Mouse (Mus musculus) T-cell, adult 66 days (primary cell): ENCODE measurements around the gene 2610001J05Rik. TPM values are rescaled to one million over a fixed set of nuclear protein-coding genes. Genes with fewer than 3 reads are reported as not detected.

Source experiments
- total RNA-seq, 2 experiments: library from RNA; stranded (reverse); gene quantifications; 3 replicates in 1 of 2; 4 replicates in 1 of 2; pipeline ENCODE4 v1.2.4; 2023

2610001J05Rik gene
- 10 to 100 TPM; 33.2 to 38.2 TPM for total RNA-seq

DNA sequence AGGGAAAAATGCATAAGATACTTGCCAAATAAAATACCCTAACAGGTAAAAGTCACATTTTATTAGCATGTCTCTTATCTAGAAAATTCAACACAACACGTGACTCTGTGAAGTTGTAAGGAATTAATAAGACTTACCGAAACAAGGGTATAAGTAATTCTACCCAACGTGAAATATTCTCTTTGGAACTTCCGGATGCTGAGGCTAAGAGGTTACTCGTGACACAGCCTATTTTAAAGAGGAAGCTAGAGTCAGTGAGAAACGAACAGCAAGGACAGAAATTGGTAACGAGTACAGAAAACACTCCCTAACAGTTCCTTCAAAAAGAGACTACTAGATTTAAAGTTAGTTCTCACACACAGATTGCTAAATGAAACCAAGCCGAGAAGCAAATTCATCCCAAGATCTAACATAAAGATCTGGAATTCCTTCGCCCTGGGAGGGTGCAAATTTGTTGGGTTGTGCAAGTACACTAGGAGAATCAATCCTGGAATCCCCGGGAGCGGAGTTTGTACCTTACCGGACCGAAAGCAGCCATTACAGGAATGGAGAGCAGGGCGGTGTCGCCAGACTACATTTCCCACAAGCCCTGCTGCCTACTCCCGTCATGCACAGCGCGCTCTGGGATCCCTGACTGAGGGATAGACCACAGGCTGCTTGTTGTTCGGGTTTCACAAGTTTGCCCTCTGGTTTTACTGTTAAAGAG is at the start of gene 2610001J05Rik:
Gene 2610001J05Rik (minus strand): TSS at position 600 of the 706 bp plus-strand sequence.

GRCm38 (mm10) chr6:13839345-13840054 is 31.8 kb downstream of the 2610001J05Rik start, which contains the start of gene Gpr85:
TSS of gene Gpr85 (minus strand) at chr6:13839942.

Other genes starting within 250 kb of the 2610001J05Rik start
- 10 to 100 TPM; 22.7 to 24.4 TPM for gene Bmt2, start 193.6 kb downstream of the 2610001J05Rik start, total RNA-seq
- not detected for gene Gpr85, start 31.6 kb downstream of the 2610001J05Rik start, total RNA-seq